ENCODE assay signal across 12 mouse cellular contexts in the genomic region with DNA sequence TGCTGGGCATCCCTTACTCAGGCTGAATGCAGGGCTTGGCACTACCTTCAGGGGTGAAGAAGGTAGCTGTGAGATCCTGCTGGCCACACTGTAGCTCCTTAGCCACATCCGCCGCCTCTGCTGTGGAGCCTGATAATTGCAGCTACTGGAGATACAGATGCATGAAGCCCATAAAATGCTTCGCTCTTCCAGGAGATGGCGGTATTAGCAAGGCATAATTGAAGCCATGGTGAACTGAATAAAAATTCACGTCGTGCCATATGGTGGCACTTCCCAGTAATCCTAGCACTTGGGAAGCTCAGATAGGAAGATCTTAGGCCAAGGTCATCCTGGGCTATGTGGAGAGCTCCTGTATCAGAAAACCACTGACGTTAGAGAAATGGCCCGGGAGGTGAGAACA. TPM values are rescaled to one million over a fixed set of nuclear protein-coding genes. Genes with fewer than 3 reads are reported as not detected.
DNase-seq lines count a peak whose midpoint lies in the region; ATAC-seq and TF ChIP-seq lines count a peak whose summit lies in the region.
"Had no signal": no experiment of that assay in that cellular context is flagged by ENCODE, and none has a peak within 500 bp of the region (broad histone marks: within the 10 kb centered on the region; RNA-seq: fewer than 3 reads in every experiment).

No protein-coding gene starts in this region.

- TF ChIP-seq CTCF in forebrain, postnatal 0 days (IDR thresholded peaks at IDR 0.05; ENCODE audit: low read depth): peak; percentile 72
- TF ChIP-seq CTCF in lung, postnatal 0 days (IDR thresholded peaks at IDR 0.05): peak; percentile 73
- peak; percentile 70 for TF ChIP-seq CTCF in liver, embryonic 14.5 days (IDR thresholded peaks at IDR 0.05; ENCODE audit: low read depth)

- no peak overlapping the region for H3K27ac ChIP-seq in forebrain, postnatal 0 days (ENCODE audit: low read depth, low read length)
- H3K27ac ChIP-seq in forebrain, embryonic 15.5 days (replicated peaks): no peak overlapping the region
- H3K27ac ChIP-seq in lung, postnatal 0 days (ENCODE audit: low read length): no peak overlapping the region
- no peak overlapping the region for H3K27ac ChIP-seq in liver, embryonic 14.5 days
- H3K27ac ChIP-seq: liver, embryonic 15.5 days had no signal

- ATAC-seq in forebrain, postnatal 0 days: peak; percentile 27; the same call in 1 of the 2 replicates
- no peak for ATAC-seq in forebrain, embryonic 15.5 days (replicated peaks)
- ATAC-seq in lung, postnatal 0 days: no peak; the same call in 1 of the 2 replicates
- no peak for ATAC-seq in liver, embryonic 14.5 days (ENCODE audit: insufficient read depth)
- ATAC-seq: forebrain, embryonic 16.5 days had no signal

- H3K27me3 ChIP-seq in forebrain, postnatal 0 days (ENCODE audit: insufficient read depth, low read length): no peaks in the 10 kb centered on the region
- no peaks in the 10 kb centered on the region for H3K27me3 ChIP-seq in forebrain, embryonic 15.5 days
- H3K27me3 ChIP-seq in lung, postnatal 0 days (replicated peaks; ENCODE audit: insufficient read depth, low read length): no peaks in the 10 kb centered on the region
- no peaks in the 10 kb centered on the region for H3K27me3 ChIP-seq in liver, embryonic 14.5 days (ENCODE audit: control insufficient read depth, insufficient read depth, low read length)
- H3K27me3 ChIP-seq: heart, embryonic 12.5 days; liver, embryonic 15.5 days had no signal

- H3K36me3 ChIP-seq in forebrain, postnatal 0 days (ENCODE audit: insufficient read depth): peaks cover 8% of the 10 kb centered on the region
- peaks cover 11% of the 10 kb centered on the region for H3K36me3 ChIP-seq in forebrain, embryonic 15.5 days
- no peaks in the 10 kb centered on the region; the same call in 1 of the 2 replicates for H3K36me3 ChIP-seq in lung, postnatal 0 days (ENCODE audit: insufficient read depth, low read length)
- H3K36me3 ChIP-seq in liver, embryonic 14.5 days (replicated peaks; ENCODE audit: control insufficient read depth, insufficient read depth, low read depth): no peaks in the 10 kb centered on the region; the same call in 1 of the 2 replicates

- H3K4me3 ChIP-seq in forebrain, postnatal 0 days (ENCODE audit: low read depth, low read length): no peak overlapping the region
- no peak overlapping the region for H3K4me3 ChIP-seq in forebrain, embryonic 15.5 days
- no peak overlapping the region for H3K4me3 ChIP-seq in lung, postnatal 0 days (ENCODE audit: low read depth, low read length)
- no peak overlapping the region for H3K4me3 ChIP-seq in liver, embryonic 14.5 days (ENCODE audit: insufficient read depth in 1 of 2, low read depth in 2 of 2, low read length in 2 of 2)
- H3K4me3 ChIP-seq: heart, embryonic 12.5 days; liver, embryonic 15.5 days had no signal

- no peak overlapping the region for H3K4me2 ChIP-seq in forebrain, postnatal 0 days (ENCODE audit: low read depth)
- no peak overlapping the region for H3K4me2 ChIP-seq in forebrain, embryonic 15.5 days (replicated peaks)
- H3K4me2 ChIP-seq in lung, postnatal 0 days (replicated peaks; ENCODE audit: low read depth, low read length): no peak overlapping the region
- H3K4me2 ChIP-seq in liver, embryonic 14.5 days (ENCODE audit: low read depth): no peak overlapping the region
- H3K4me2 ChIP-seq: heart, embryonic 12.5 days; liver, embryonic 15.5 days had no signal

- H3K9me3 ChIP-seq in forebrain, postnatal 0 days (ENCODE audit: low read length): no peaks in the 10 kb centered on the region
- H3K9me3 ChIP-seq in forebrain, embryonic 15.5 days: no peaks in the 10 kb centered on the region; the same call in 1 of the 2 replicates
- no peaks in the 10 kb centered on the region for H3K9me3 ChIP-seq in lung, postnatal 0 days (ENCODE audit: low read length)
- H3K9me3 ChIP-seq in liver, embryonic 14.5 days (ENCODE audit: control insufficient read depth, low read length): no peaks in the 10 kb centered on the region
- H3K9me3 ChIP-seq: liver, embryonic 15.5 days had no signal

- whole genome bisulfite sequencing in forebrain, postnatal 0 days: 52% methylated on average over 8 of the region's 8 CpGs
- WGBS in forebrain, embryonic 15.5 days: 56% methylated on average over 8 of the region's 8 CpGs
- 52% methylated on average over 8 of the region's 8 CpGs for WGBS in lung, postnatal 0 days
- WGBS in liver, embryonic 14.5 days (ENCODE audit: insufficient replicate concordance): 79% methylated on average over 8 of the region's 8 CpGs

- no peak for TF ChIP-seq EP300 in lung, postnatal 0 days (IDR thresholded peaks at IDR 0.05)
- no peak for TF ChIP-seq EP300 in liver, embryonic 14.5 days (IDR thresholded peaks at IDR 0.05; ENCODE audit: low read depth)

- H3K9ac ChIP-seq in forebrain, postnatal 0 days: no peak overlapping the region
- H3K9ac ChIP-seq in forebrain, embryonic 15.5 days (replicated peaks): no peak overlapping the region
- no peak overlapping the region for H3K9ac ChIP-seq in lung, postnatal 0 days (replicated peaks; ENCODE audit: low read depth)
- no peak overlapping the region for H3K9ac ChIP-seq in liver, embryonic 14.5 days (replicated peaks)
- H3K9ac ChIP-seq: heart, embryonic 12.5 days; liver, embryonic 15.5 days had no signal

- no peaks in the 10 kb centered on the region for H3K4me1 ChIP-seq in forebrain, postnatal 0 days (ENCODE audit: insufficient read depth)
- no peaks in the 10 kb centered on the region for H3K4me1 ChIP-seq in forebrain, embryonic 15.5 days
- no peaks in the 10 kb centered on the region for H3K4me1 ChIP-seq in lung, postnatal 0 days (ENCODE audit: insufficient read depth, low read depth, low read length)
- no peaks in the 10 kb centered on the region for H3K4me1 ChIP-seq in liver, embryonic 14.5 days (replicated peaks; ENCODE audit: control insufficient read depth in 2 of 2, insufficient read depth in 2 of 2, low read length in 1 of 2)
- H3K4me1 ChIP-seq: heart, embryonic 12.5 days; liver, embryonic 15.5 days had no signal

- DNase-seq in forebrain, postnatal 0 days: peak; percentile 56
- peak; percentile 50 for DNase-seq in lung, postnatal 0 days (ENCODE audit: low spot score)
- DNase-seq in lung, postnatal 25 days (ENCODE audit: low spot score): no peak
- DNase-seq in R1 (ENCODE audit: low read depth, low spot score) (peak; percentile 83), MN1 (ENCODE audit: low spot score) (no peak)
- DNase-seq in liver, embryonic 14.5 days (ENCODE audit: low read depth in 3 of 3, low spot score in 3 of 3): no peak
- DNase-seq in cerebellum, postnatal 4 days (ENCODE audit: low spot score in 2 of 2): no peak
- DNase-seq: cerebellum, adult 9-11 months had no signal

RNA-seq across cellular contexts. Expression of gene Slc25a20, which starts 8.0 kb away (rescaled TPM):
- total RNA-seq in forebrain, postnatal 0 days (2014; rRNA removed): 37.6 and 40.5 TPM in 2 replicates
- polyA plus RNA-seq in forebrain, postnatal 0 days (2015; fragmentation: Nextera tagmentation; extraction: Ambion mirVana): 35.2 and 39.6 TPM in 2 replicates
- polyA plus RNA-seq in forebrain, embryonic 15.5 days (2015; fragmentation: Nextera tagmentation; extraction: Ambion mirVana): 44.2 and 44.7 TPM in 2 replicates
- 58.7 and 60.2 TPM in 2 replicates for polyA plus RNA-seq in lung, postnatal 0 days (2015; fragmentation: Nextera tagmentation; extraction: Ambion mirVana)
- polyA plus RNA-seq in liver, embryonic 14.5 days (2012; rRNA removed): 5.8 and 8.6 TPM in 2 replicates
- polyA plus RNA-seq in liver, embryonic 14.5 days (2014; fragmentation: Nextera tagmentation; extraction: Ambion mirVana): 12.3 and 14.0 TPM in 2 replicates

RNA-seq across cellular contexts. Expression of gene Prkar2a, which starts 19.2 kb away (rescaled TPM):
- 81.2 and 104 TPM in 2 replicates for total RNA-seq in forebrain, postnatal 0 days (2014; rRNA removed)
- 23.0 and 34.3 TPM in 2 replicates for polyA plus RNA-seq in forebrain, postnatal 0 days (2015; fragmentation: Nextera tagmentation; extraction: Ambion mirVana)
- 40.6 and 42.1 TPM in 2 replicates for polyA plus RNA-seq in forebrain, embryonic 15.5 days (2015; fragmentation: Nextera tagmentation; extraction: Ambion mirVana)
- 16.4 and 17.8 TPM in 2 replicates for polyA plus RNA-seq in lung, postnatal 0 days (2015; fragmentation: Nextera tagmentation; extraction: Ambion mirVana)
- polyA plus RNA-seq in liver, embryonic 14.5 days (2012; rRNA removed): 5.0 and 6.4 TPM in 2 replicates
- 9.9 and 10.1 TPM in 2 replicates for polyA plus RNA-seq in liver, embryonic 14.5 days (2014; fragmentation: Nextera tagmentation; extraction: Ambion mirVana)

RNA-seq across cellular contexts. Expression of gene Arih2, which starts 20.7 kb away (rescaled TPM):
- total RNA-seq in forebrain, postnatal 0 days (2014; rRNA removed): 68.2 and 70.9 TPM in 2 replicates
- 32.3 and 40.3 TPM in 2 replicates for polyA plus RNA-seq in forebrain, postnatal 0 days (2015; fragmentation: Nextera tagmentation; extraction: Ambion mirVana)
- 54.3 and 60.8 TPM in 2 replicates for polyA plus RNA-seq in forebrain, embryonic 15.5 days (2015; fragmentation: Nextera tagmentation; extraction: Ambion mirVana)
- polyA plus RNA-seq in lung, postnatal 0 days (2015; fragmentation: Nextera tagmentation; extraction: Ambion mirVana): 31.1 and 33.2 TPM in 2 replicates
- 15.3 and 17.7 TPM in 2 replicates for polyA plus RNA-seq in liver, embryonic 14.5 days (2012; rRNA removed)
- polyA plus RNA-seq in liver, embryonic 14.5 days (2014; fragmentation: Nextera tagmentation; extraction: Ambion mirVana): 18.0 and 22.0 TPM in 2 replicates

Comparison
In these comparisons a context has a peak if more than half of its experiments do, and no peak if none do; other contexts are left out.
1. DNase-seq: peak in forebrain, postnatal 0 days (single experiment), lung, postnatal 0 days (single experiment) and R1 (single experiment); none in lung, postnatal 25 days (single experiment), liver, embryonic 14.5 days (0 of 3), MN1 (single experiment) and cerebellum, postnatal 4 days (0 of 2).
2. Peak in every context shown above with its lines, with median percentiles within 50 percentile points of each other: CTCF ChIP-seq.